Mouse (Mus musculus): ENCODE data around the gene Gm8165. TPM values are rescaled to one million over a fixed set of nuclear protein-coding genes. Genes with fewer than 3 reads are reported as not detected.

Gene Gm8165
- polyA plus RNA-seq (2015; fragmentation: Illumina TruSeq; extraction: RNeasy Lipid Tissue Mini Kit (QIAGEN cat#74804); ENCODE audit: insufficient read depth, low read depth, low replicate concordance): not detected

DNA sequence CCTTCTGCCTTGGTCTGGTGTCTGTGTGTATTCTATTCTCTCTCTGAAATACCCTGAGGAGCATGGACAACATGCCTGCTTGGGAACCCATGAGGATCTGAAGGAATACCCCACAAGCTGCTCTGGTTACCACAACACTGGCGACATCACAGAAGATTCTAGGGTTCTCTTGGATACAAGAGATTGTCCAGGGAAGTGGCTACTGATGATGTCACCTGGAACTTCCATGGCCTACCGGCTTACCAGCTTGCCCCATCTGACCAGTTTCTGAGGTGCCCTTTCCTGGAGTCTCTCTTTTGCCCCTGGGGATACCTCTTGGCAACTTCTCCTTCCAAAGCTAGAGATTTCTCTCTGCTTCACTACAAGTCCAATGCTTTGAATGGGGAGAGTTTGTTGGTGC lies at the start of gene Gm8165:
TSS of gene Gm8165 (minus strand) at position 101 of the 400 bp plus-strand sequence.

DNA sequence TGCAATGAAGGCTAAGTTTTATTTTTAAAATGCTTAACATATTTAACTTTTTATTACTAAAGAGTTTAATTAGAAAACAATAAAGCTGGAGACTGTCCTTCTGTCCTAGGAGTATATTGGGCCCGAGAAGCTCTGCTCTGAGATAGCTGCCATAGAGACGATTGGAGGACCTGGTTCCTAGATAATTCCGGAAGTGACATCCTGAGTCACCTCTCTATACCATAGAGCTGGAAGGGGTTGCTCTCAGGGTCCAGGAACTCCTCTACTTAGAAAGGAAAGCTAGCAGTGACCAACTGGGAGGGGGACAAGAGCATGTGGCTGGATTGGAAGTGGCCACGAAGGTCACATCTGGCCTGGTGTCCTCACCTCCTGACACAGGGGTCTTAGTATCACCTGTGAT lies 20.6 kb upstream of the Gm8165 start, which contains the start of gene Gm7324:
TSS of gene Gm7324 (plus strand) at position 208 of the 400 bp plus-strand sequence.

Other genes with a start within 250 kb of the Gm8165 start
- not detected for gene Gm5799, start 133.6 kb downstream of the Gm8165 start, polyA plus RNA-seq (2015; fragmentation: Illumina TruSeq; extraction: RNeasy Lipid Tissue Mini Kit (QIAGEN cat#74804); ENCODE audit: insufficient read depth, low read depth, low replicate concordance)
- gene Gm17654, start 98.1 kb downstream of the Gm8165 start, polyA plus RNA-seq (2015; fragmentation: Illumina TruSeq; extraction: RNeasy Lipid Tissue Mini Kit (QIAGEN cat#74804); ENCODE audit: insufficient read depth, low read depth, low replicate concordance): not detected
- not detected for gene Gm10375, start 69.2 kb downstream of the Gm8165 start, polyA plus RNA-seq (2015; fragmentation: Illumina TruSeq; extraction: RNeasy Lipid Tissue Mini Kit (QIAGEN cat#74804); ENCODE audit: insufficient read depth, low read depth, low replicate concordance)
- gene Gm7324, start 20.6 kb upstream of the Gm8165 start, polyA plus RNA-seq (2015; fragmentation: Illumina TruSeq; extraction: RNeasy Lipid Tissue Mini Kit (QIAGEN cat#74804); ENCODE audit: insufficient read depth, low read depth, low replicate concordance): not detected
- gene Gm16506, start 50.3 kb upstream of the Gm8165 start, polyA plus RNA-seq (2015; fragmentation: Illumina TruSeq; extraction: RNeasy Lipid Tissue Mini Kit (QIAGEN cat#74804); ENCODE audit: insufficient read depth, low read depth, low replicate concordance): not detected
- not detected for gene Gm6526, start 70.7 kb upstream of the Gm8165 start, polyA plus RNA-seq (2015; fragmentation: Illumina TruSeq; extraction: RNeasy Lipid Tissue Mini Kit (QIAGEN cat#74804); ENCODE audit: insufficient read depth, low read depth, low replicate concordance)
- gene Gm8180, start 107.5 kb upstream of the Gm8165 start, polyA plus RNA-seq (2015; fragmentation: Illumina TruSeq; extraction: RNeasy Lipid Tissue Mini Kit (QIAGEN cat#74804); ENCODE audit: insufficient read depth, low read depth, low replicate concordance): not detected
- gene Ear1, start 198.3 kb upstream of the Gm8165 start, polyA plus RNA-seq (2015; fragmentation: Illumina TruSeq; extraction: RNeasy Lipid Tissue Mini Kit (QIAGEN cat#74804); ENCODE audit: insufficient read depth, low read depth, low replicate concordance): not detected
- gene Ear10, start 246.4 kb upstream of the Gm8165 start, polyA plus RNA-seq (2015; fragmentation: Illumina TruSeq; extraction: RNeasy Lipid Tissue Mini Kit (QIAGEN cat#74804); ENCODE audit: insufficient read depth, low read depth, low replicate concordance): not detected
- gene Gm8113, start 248.2 kb upstream of the Gm8165 start, polyA plus RNA-seq (2015; fragmentation: Illumina TruSeq; extraction: RNeasy Lipid Tissue Mini Kit (QIAGEN cat#74804); ENCODE audit: insufficient read depth, low read depth, low replicate concordance): 1.2 TPM

Data from pancreas, adult 10 weeks (tissue).